Mouse (Mus musculus): ENCODE data around the gene Slc25a38. TPM values are rescaled to one million over a fixed set of nuclear protein-coding genes. Genes with fewer than 3 reads are reported as not detected.

Slc25a38 gene
- polyA plus RNA-seq, 1 experiment from 2014 or later = 29.8 TPM

DNA sequence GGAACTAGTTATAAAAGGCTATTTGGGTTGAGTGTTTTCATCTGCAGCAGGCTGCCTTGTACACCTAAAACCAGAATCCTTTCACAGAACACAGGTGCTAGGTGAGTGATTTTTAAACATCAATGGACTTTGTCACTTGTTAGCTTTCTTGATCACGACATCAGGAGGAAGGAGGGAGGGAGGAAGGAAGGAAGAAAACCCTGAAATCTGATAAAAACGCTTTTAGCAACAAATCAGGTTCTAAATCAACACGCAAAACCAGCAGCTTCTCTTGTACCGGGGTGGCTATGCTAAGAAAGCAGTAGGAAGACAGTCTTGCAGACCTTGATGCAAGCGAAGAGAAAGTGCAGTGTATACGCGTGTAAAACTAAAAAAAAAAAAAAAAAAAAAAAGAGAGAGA lies 30.3 kb upstream of the Slc25a38 start:
- H3K4me2 ChIP-seq (ENCODE audit: low read depth, low read length) = no peak overlapping the region
- no peaks in the 10 kb centered on the region for H3K9me3 ChIP-seq (ENCODE audit: control insufficient read depth, low read length)
- H3K36me3 ChIP-seq (ENCODE audit: control insufficient read depth, insufficient read depth, low read length) = no peaks in the 10 kb centered on the region
- ATAC-seq (ENCODE audit: low read depth) = no peak
- H3K27me3 ChIP-seq (ENCODE audit: control insufficient read depth, insufficient read depth, low read depth, low read length) = no peaks in the 10 kb centered on the region
- no peak overlapping the region for H3K9ac ChIP-seq (ENCODE audit: low read length)
- no peak overlapping the region for H3K4me3 ChIP-seq (ENCODE audit: low read length)
- 49% methylated on average over 7 of the region's 7 CpGs for WGBS
- no peaks in the 10 kb centered on the region for H3K4me1 ChIP-seq (replicated peaks; ENCODE audit: control insufficient read depth, insufficient read depth, low read length)
- no peak overlapping the region for H3K27ac ChIP-seq (ENCODE audit: low read length)

DNA sequence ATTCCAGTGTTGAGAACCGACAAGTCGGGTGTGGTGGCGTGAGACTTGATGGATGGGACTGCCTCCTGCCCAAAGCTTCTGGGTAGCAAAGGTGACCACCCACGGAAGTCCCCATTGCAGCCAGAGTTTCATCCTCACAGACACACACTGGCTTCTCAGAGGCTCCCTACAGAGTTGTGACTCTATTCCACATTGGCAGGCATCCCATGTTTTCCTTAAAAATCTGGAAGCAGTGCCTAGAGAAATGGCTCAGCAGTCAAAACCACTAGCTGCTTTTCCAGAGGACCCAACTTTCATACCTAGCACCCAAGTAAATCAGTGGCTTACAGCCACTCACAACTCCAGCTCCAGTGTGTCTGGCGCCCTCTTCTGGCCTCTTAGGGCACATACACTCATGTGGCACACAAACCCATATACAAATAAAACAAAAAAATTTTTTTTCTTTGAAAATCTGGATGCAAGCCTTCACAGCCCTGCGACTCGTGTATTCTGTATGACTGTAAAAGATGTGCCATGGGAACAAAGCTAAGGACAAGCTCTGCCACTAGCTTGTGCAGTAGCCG lies 29.5 kb upstream of the Slc25a38 start:
- Histone ChIP-seq H3K4me1 (replicated peaks; ENCODE audit: control insufficient read depth, insufficient read depth, low read length) (no peaks in the 10 kb centered on the region), H3K27ac (ENCODE audit: low read length) (no peak overlapping the region), H3K9ac (ENCODE audit: low read length) (no peak overlapping the region), H3K4me2 (ENCODE audit: low read depth, low read length) (no peak overlapping the region), H3K9me3 (ENCODE audit: control insufficient read depth, low read length) (no peaks in the 10 kb centered on the region), H3K4me3 (ENCODE audit: low read length) (no peak overlapping the region), H3K27me3 (ENCODE audit: control insufficient read depth, insufficient read depth, low read depth, low read length) (no peaks in the 10 kb centered on the region), H3K36me3 (ENCODE audit: control insufficient read depth, insufficient read depth, low read length) (no peaks in the 10 kb centered on the region)
- 61% methylated on average over 8 of the region's 8 CpGs for whole genome bisulfite sequencing
- ATAC-seq (ENCODE audit: low read depth) = no peak

DNA sequence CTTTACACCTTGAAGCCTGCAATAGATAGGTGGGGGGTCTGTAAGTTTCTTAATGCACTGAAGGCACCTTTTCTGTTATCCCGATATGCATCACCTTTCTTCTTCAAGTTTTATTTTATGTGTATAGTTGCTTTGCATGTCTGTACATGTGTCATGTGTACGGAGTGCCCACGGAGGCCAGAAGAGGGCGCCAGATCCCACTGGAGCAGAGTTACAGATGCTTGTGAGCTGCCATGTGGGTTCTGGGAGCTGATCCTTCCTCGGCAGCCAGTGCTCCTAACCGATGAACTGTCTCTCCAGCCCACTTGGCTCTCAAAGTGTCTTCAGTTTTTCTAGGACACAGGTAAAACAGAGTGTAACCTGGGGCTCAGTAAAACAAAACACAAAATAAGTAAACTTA lies 28.9 kb upstream of the Slc25a38 start:
- no peak overlapping the region for H3K9ac ChIP-seq (ENCODE audit: low read length)
- H3K4me3 ChIP-seq (ENCODE audit: low read length) = no peak overlapping the region
- H3K36me3 ChIP-seq (ENCODE audit: control insufficient read depth, insufficient read depth, low read length) = no peaks in the 10 kb centered on the region
- H3K27me3 ChIP-seq (ENCODE audit: control insufficient read depth, insufficient read depth, low read depth, low read length) = no peaks in the 10 kb centered on the region
- no peak overlapping the region for H3K27ac ChIP-seq (ENCODE audit: low read length)
- H3K4me2 ChIP-seq (ENCODE audit: low read depth, low read length) = no peak overlapping the region
- H3K9me3 ChIP-seq (ENCODE audit: control insufficient read depth, low read length) = no peaks in the 10 kb centered on the region
- WGBS = 68% methylated on average over 6 of the region's 6 CpGs
- no peaks in the 10 kb centered on the region for H3K4me1 ChIP-seq (replicated peaks; ENCODE audit: control insufficient read depth, insufficient read depth, low read length)
- ATAC-seq (ENCODE audit: low read depth) = no peak

DNA sequence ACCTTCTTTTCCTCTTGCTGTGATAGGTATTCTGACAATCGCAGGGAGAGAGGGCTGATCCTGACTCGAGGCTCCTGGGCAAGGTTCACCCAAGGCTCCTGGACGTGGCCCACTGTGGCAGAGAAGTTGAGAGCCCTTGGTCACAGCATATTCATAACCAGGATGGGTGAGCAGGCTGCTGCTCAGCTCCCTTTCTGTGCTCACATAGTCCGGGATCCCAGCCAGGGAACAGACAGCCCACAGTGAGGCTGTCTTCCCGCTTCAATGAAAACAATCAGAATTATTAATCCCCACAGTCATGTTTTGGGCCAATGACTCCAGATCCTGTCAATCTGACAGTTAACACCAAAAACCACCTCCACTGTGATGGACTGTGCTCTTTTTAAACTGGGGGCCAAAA lies 28.2 kb upstream of the Slc25a38 start:
- Histone ChIP-seq H3K4me1 (replicated peaks; ENCODE audit: control insufficient read depth, insufficient read depth, low read length) (no peaks in the 10 kb centered on the region), H3K36me3 (ENCODE audit: control insufficient read depth, insufficient read depth, low read length) (no peaks in the 10 kb centered on the region), H3K9ac (ENCODE audit: low read length) (no peak overlapping the region), H3K4me2 (ENCODE audit: low read depth, low read length) (no peak overlapping the region), H3K4me3 (ENCODE audit: low read length) (no peak overlapping the region), H3K27ac (ENCODE audit: low read length) (no peak overlapping the region), H3K27me3 (ENCODE audit: control insufficient read depth, insufficient read depth, low read depth, low read length) (no peaks in the 10 kb centered on the region), H3K9me3 (ENCODE audit: control insufficient read depth, low read length) (no peaks in the 10 kb centered on the region)
- ATAC-seq (ENCODE audit: low read depth) = no peak
- WGBS = 71% methylated on average over 5 of the region's 5 CpGs

GRCm38 (mm10) chr9:120082691-120083090 lies 27.5 kb upstream of the Slc25a38 start:
- Histone ChIP-seq H3K4me3 (ENCODE audit: low read length) (no peak overlapping the region), H3K27me3 (ENCODE audit: control insufficient read depth, insufficient read depth, low read depth, low read length) (no peaks in the 10 kb centered on the region), H3K9me3 (ENCODE audit: control insufficient read depth, low read length) (no peaks in the 10 kb centered on the region), H3K4me2 (ENCODE audit: low read depth, low read length) (no peak overlapping the region), H3K27ac (ENCODE audit: low read length) (no peak overlapping the region), H3K9ac (ENCODE audit: low read length) (no peak overlapping the region), H3K36me3 (ENCODE audit: control insufficient read depth, insufficient read depth, low read length) (no peaks in the 10 kb centered on the region), H3K4me1 (replicated peaks; ENCODE audit: control insufficient read depth, insufficient read depth, low read length) (no peaks in the 10 kb centered on the region)
- ATAC-seq (ENCODE audit: low read depth) = no peak
- 74% methylated on average over 4 of the region's 4 CpGs for WGBS

DNA sequence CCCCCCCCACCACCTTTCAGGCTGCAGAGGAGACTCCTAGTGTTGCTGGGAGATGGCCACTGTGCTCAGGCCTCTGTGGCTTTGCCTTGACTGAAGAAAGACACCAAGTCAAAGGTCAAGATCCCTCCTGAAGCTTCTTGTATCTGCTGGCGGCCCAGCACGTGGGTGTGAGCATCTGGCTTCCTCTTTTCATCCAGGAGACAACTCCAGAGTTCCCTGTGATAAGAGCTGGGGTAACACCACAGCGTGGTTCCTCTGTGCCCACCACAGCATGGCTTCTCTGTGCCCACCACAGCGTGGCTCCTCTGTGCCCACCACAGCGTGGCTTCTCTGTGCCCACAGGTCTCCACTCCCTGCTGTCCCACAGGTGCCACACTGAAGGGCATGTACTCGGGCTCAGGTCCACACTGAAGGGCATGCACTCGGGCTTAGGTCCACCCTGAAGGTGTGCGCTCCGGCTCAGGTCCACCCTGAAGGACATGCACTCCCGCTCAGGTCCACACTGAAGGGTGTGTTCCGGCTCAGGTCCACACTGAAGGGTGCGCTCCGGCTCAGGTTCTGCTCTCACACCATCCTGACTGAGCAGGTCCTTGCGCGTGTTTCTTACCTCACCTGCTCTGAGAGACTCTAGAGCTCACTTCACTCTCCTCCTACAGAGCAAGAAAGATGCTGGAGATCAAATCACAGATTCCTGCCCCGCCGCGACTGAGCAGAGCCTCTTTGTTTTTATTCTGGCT lies 26.8 kb upstream of the Slc25a38 start:
- 71% methylated on average over 18 of the region's 18 CpGs for WGBS
- H3K27me3 ChIP-seq (ENCODE audit: control insufficient read depth, insufficient read depth, low read depth, low read length) = no peaks in the 10 kb centered on the region
- no peak overlapping the region for H3K27ac ChIP-seq (ENCODE audit: low read length)
- no peak overlapping the region for H3K4me2 ChIP-seq (ENCODE audit: low read depth, low read length)
- H3K36me3 ChIP-seq (ENCODE audit: control insufficient read depth, insufficient read depth, low read length) = no peaks in the 10 kb centered on the region
- no peak overlapping the region for H3K9ac ChIP-seq (ENCODE audit: low read length)
- H3K4me3 ChIP-seq (ENCODE audit: low read length) = no peak overlapping the region
- H3K4me1 ChIP-seq (replicated peaks; ENCODE audit: control insufficient read depth, insufficient read depth, low read length) = no peaks in the 10 kb centered on the region
- no peaks in the 10 kb centered on the region for H3K9me3 ChIP-seq (ENCODE audit: control insufficient read depth, low read length)
- no peak for ATAC-seq (ENCODE audit: low read depth)

DNA sequence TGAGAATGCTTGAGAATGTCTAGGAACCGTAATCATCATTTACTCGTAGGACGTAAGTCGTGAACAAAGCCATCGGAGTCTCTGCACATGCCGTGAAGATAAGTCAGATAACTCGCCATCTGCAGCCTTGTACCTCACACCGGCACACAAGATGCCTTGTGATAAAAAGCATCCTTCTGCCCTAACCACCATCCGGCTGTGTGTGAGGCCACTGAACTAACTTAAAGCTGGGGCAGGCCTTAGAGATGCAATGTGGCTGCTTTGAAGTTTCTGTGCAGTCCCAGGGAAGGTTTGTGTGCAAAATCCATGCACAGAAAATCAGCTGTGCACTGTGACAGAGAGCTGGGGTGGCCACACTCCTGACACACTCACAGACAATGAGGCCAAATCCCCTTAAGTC lies 25.8 kb upstream of the Slc25a38 start:
- Histone ChIP-seq H3K27ac (ENCODE audit: low read length) (no peak overlapping the region), H3K9ac (ENCODE audit: low read length) (no peak overlapping the region), H3K9me3 (ENCODE audit: control insufficient read depth, low read length) (0 out of 2 replicates have a peak, but pooled peaks cover 2% of the 10 kb centered on the region), H3K4me3 (ENCODE audit: low read length) (no peak overlapping the region), H3K4me2 (ENCODE audit: low read depth, low read length) (no peak overlapping the region), H3K4me1 (replicated peaks; ENCODE audit: control insufficient read depth, insufficient read depth, low read length) (no peaks in the 10 kb centered on the region), H3K36me3 (ENCODE audit: control insufficient read depth, insufficient read depth, low read length) (no peaks in the 10 kb centered on the region), H3K27me3 (ENCODE audit: control insufficient read depth, insufficient read depth, low read depth, low read length) (no peaks in the 10 kb centered on the region)
- WGBS = 79% methylated on average over 9 of the region's 9 CpGs
- no peak for ATAC-seq (ENCODE audit: low read depth)

GRCm38 (mm10) chr9:120089125-120089524 lies 21.0 kb upstream of the Slc25a38 start:
- H3K27me3 ChIP-seq (ENCODE audit: control insufficient read depth, insufficient read depth, low read depth, low read length) = no peaks in the 10 kb centered on the region
- H3K4me3 ChIP-seq (ENCODE audit: low read length) = no peak overlapping the region
- 0 out of 2 replicates have a peak, but pooled peaks cover 2% of the 10 kb centered on the region for H3K9me3 ChIP-seq (ENCODE audit: control insufficient read depth, low read length)
- H3K36me3 ChIP-seq (ENCODE audit: control insufficient read depth, insufficient read depth, low read length) = no peaks in the 10 kb centered on the region
- no peak overlapping the region for H3K9ac ChIP-seq (ENCODE audit: low read length)
- no peak overlapping the region for H3K27ac ChIP-seq (ENCODE audit: low read length)
- 82% methylated on average over 7 of the region's 7 CpGs for WGBS
- no peaks in the 10 kb centered on the region for H3K4me1 ChIP-seq (replicated peaks; ENCODE audit: control insufficient read depth, insufficient read depth, low read length)
- ATAC-seq (ENCODE audit: low read depth) = no peak
- no peak overlapping the region for H3K4me2 ChIP-seq (ENCODE audit: low read depth, low read length)

DNA sequence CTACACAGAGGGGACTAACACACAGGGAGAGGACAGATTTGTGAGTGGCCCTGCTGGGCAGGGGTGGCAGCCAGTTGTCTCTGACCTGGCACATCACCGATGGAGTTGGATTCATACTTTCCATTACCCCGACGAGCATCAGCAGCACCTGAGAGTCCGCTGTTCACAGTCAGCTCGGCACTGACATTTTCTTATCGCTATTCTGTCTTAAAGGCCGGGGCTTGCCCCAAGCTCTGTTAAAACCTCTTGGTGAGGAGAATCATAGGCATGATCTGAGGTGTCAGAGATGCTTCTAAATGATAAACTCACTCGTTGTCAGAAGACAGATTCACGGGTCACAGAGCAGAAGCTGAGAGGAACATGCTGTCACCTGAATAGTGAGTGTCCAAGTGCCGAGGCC lies 19.1 kb upstream of the Slc25a38 start:
- Histone ChIP-seq H3K4me3 (ENCODE audit: low read length) (no peak overlapping the region), H3K27me3 (ENCODE audit: control insufficient read depth, insufficient read depth, low read depth, low read length) (no peaks in the 10 kb centered on the region), H3K4me2 (ENCODE audit: low read depth, low read length) (no peak overlapping the region), H3K4me1 (replicated peaks; ENCODE audit: control insufficient read depth, insufficient read depth, low read length) (no peaks in the 10 kb centered on the region), H3K36me3 (ENCODE audit: control insufficient read depth, insufficient read depth, low read length) (no peaks in the 10 kb centered on the region), H3K9ac (ENCODE audit: low read length) (no peak overlapping the region), H3K27ac (ENCODE audit: low read length) (no peak overlapping the region), H3K9me3 (ENCODE audit: control insufficient read depth, low read length) (0 out of 2 replicates have a peak, but pooled peaks cover 2% of the 10 kb centered on the region)
- ATAC-seq (ENCODE audit: low read depth) = no peak
- 64% methylated on average over 10 of the region's 10 CpGs for WGBS
